Mouse (Mus musculus) frontal cortex, postnatal 10 days (tissue): ENCODE results near the gene Vps33b.
"Not testable (repeated sequence)": the region's sequence is repeated elsewhere in the genome, so short reads cannot be mapped to it uniquely, and the experiment has no call there.

Experiments used
- DNase-seq, 2 experiments: peaks; one replicate each; pipeline ENCODE4 v3.0.0; 2022; ENCODE audit warnings: low spot score in 2 of 2, mixed read lengths in 1 of 2

Vps33b gene

GRCm38 (mm10) chr7:80319846-80320496 is 50.5 kb downstream of the Vps33b start:
- no peak for DNase-seq

GRCm38 (mm10) chr7:80323336-80323735 is 53.9 kb downstream of the Vps33b start:
- no peak for DNase-seq

- DNase-seq, result peak; percentile 90 to 95
Measured at GRCm38 (mm10) chr7:80324043-80324815, 54.8 kb downstream of the Vps33b start, which contains the start of gene Rccd1. TSS of gene Rccd1 (minus strand) at chr7:80324454.

- DNase-seq, result not testable (repeated sequence)
Measured at GRCm38 (mm10) chr7:80324816-80325119, 55.3 kb downstream of the Vps33b start.

GRCm38 (mm10) chr7:80325292-80325868 is 55.9 kb downstream of the Vps33b start:
- DNase-seq, result no peak

- no peak for DNase-seq
Measured at GRCm38 (mm10) chr7:80326076-80326475, 56.6 kb downstream of the Vps33b start.

- DNase-seq, result no peak
Measured at GRCm38 (mm10) chr7:80330278-80330677, 60.8 kb downstream of the Vps33b start.

- no peak for DNase-seq
Measured at GRCm38 (mm10) chr7:80331433-80331832, 62.0 kb downstream of the Vps33b start.

GRCm38 (mm10) chr7:80334848-80335247 is 65.4 kb downstream of the Vps33b start:
- no peak for DNase-seq

- DNase-seq, result no peak
Measured at GRCm38 (mm10) chr7:80336932-80337331, 67.5 kb downstream of the Vps33b start.

GRCm38 (mm10) chr7:80339371-80339770 is 69.9 kb downstream of the Vps33b start:
- no peak for DNase-seq

- DNase-seq, result peak; percentile 94 to 97
Measured at GRCm38 (mm10) chr7:80339793-80340628, 70.6 kb downstream of the Vps33b start.

GRCm38 (mm10) chr7:80340793-80341192 is 71.3 kb downstream of the Vps33b start, which contains the start of gene Unc45a:
TSS of gene Unc45a (minus strand) at chr7:80341005.
- peak in 1 of 2 experiments; percentile 64 for DNase-seq
